Mouse (Mus musculus) effector memory CD4-positive, alpha-beta T cell, adult 7 months (primary cell): ENCODE data around the gene Lrguk. TPM values are rescaled to one million over a fixed set of nuclear protein-coding genes. Genes with fewer than 3 reads are reported as not detected.

ENCODE experiments used
- polyA plus RNA-seq: library from polyadenylated mRNA; unstranded; fragments of 100-300 nt; shearing (Covaris generic); gene quantifications from one replicate; pipeline ENCODE4 v1.2.1, GENCODE M21; 2017

The Lrguk gene
- polyA plus RNA-seq = not detected

GRCm38 (mm10) chr6:34028933-34029745, at the start of gene Lrguk:
Lrguk (plus strand) TSS chr6:34029448.

GRCm38 (mm10) chr6:34176864-34177247, 147.6 kb downstream of the Lrguk start, which contains the start of gene Slc35b4:
Slc35b4 (minus strand) TSS chr6:34177111.

Other genes with a start within 250 kb of the Lrguk start
- gene Slc35b4, start 147.7 kb downstream of the Lrguk start, polyA plus RNA-seq = 23.3 TPM